Mouse (Mus musculus) lung, adult 2 months (tissue): ENCODE data around the gene Sept8.

ENCODE experiments used
- CTCF ChIP-seq: fragments of 200-500 bp; IDR thresholded peaks from 2 replicates; pipeline ENCODE4 v1.5.1; 2011; ENCODE audit warnings: mild to moderate bottlenecking, low read length, control low read depth; ENCODE audit not compliant: insufficient read depth
- POLR2A ChIP-seq: fragments of 200-500 bp; IDR thresholded peaks from 2 replicates; pipeline ENCODE4 v1.6.1; 2011; ENCODE audit warnings: low read depth, mild to moderate bottlenecking, control low read depth, low read length, borderline replicate concordance; ENCODE audit errors: extremely low read depth

GRCm38 (mm10) chr11:53510351-53510750 lies 8.7 kb upstream of the Sept8 start:
- TF ChIP-seq CTCF (no peak), POLR2A (no peak)
